Mouse (Mus musculus): Measurements from ENCODE around the gene Zfp36l3. TPM values are rescaled to one million over a fixed set of nuclear protein-coding genes. Genes with fewer than 3 reads are reported as not detected.
"Not testable (repeated sequence)": the region's sequence is repeated elsewhere in the genome, so short reads cannot be mapped to it uniquely, and the experiment has no call there.

Gene Zfp36l3
- total RNA-seq (2021): not detected
- long read RNA-seq, experiment 1: 0 reads
- long read RNA-seq, experiment 2: 0 reads

- DNase-seq (ENCODE audit: low spot score in 2 of 2): no peak
Observed at GRCm38 (mm10) chrX:53776276-53776675, at the start of gene Zfp36l3. Gene Zfp36l3 (minus strand): TSS chrX:53776394.

- DNase-seq (ENCODE audit: low spot score in 2 of 2): no peak
Observed at GRCm38 (mm10) chrX:53799074-53799473, 22.9 kb upstream of the Zfp36l3 start.

GRCm38 (mm10) chrX:53797519-53797918 is 21.3 kb upstream of the Zfp36l3 start, which contains the start of gene Xlr:
Gene Xlr (minus strand): TSS chrX:53797706.
- DNase-seq (ENCODE audit: low spot score in 2 of 2): not testable (repeated sequence)

- no peak for DNase-seq (ENCODE audit: low spot score in 2 of 2)
Observed at GRCm38 (mm10) chrX:53757736-53758135, 18.5 kb downstream of the Zfp36l3 start, which contains the start of gene 1700013H16Rik. Gene 1700013H16Rik (minus strand): TSS chrX:53757831.

- DNase-seq (ENCODE audit: low spot score in 2 of 2): no peak
Observed at GRCm38 (mm10) chrX:53752851-53753250, 23.3 kb downstream of the Zfp36l3 start.

GRCm38 (mm10) chrX:53728967-53729366 is 47.2 kb downstream of the Zfp36l3 start:
- DNase-seq (ENCODE audit: low spot score in 2 of 2): no peak

- DNase-seq (ENCODE audit: low spot score in 2 of 2): no peak
Observed at GRCm38 (mm10) chrX:53724596-53724995, 51.6 kb downstream of the Zfp36l3 start, which contains the start of gene 4930502E18Rik. Gene 4930502E18Rik (plus strand): TSS chrX:53724826.

Other genes starting within 250 kb of the Zfp36l3 start
- gene Rtl8c, start 168.4 kb downstream of the Zfp36l3 start, total RNA-seq (2021): 10 to 100 TPM; 20.6 to 22.4 TPM
- not detected for gene Gm14597, start 167.4 kb downstream of the Zfp36l3 start, total RNA-seq (2021)
- gene Rtl8a, start 132.7 kb downstream of the Zfp36l3 start, total RNA-seq (2021): 100 to 1,000 TPM; 114 to 144 TPM
- 100 to 1,000 TPM; 103 to 122 TPM for gene Rtl8b, start 106.0 kb downstream of the Zfp36l3 start, total RNA-seq (2021)
- not detected for gene 4930502E18Rik, start 51.6 kb downstream of the Zfp36l3 start, total RNA-seq (2021)
- gene 1700013H16Rik, start 18.6 kb downstream of the Zfp36l3 start, total RNA-seq (2021): not detected
- under 1 TPM; 0.47 to 0.75 TPM for gene Xlr, start 21.3 kb upstream of the Zfp36l3 start, total RNA-seq (2021)

Data from gastrocnemius, postnatal 4 days (tissue).